Mouse (Mus musculus) induced T-regulatory cell, adult 2 months (primary cell): ENCODE measurements around the gene 9230102O04Rik.

Experiments
- DNase-seq: peaks from one replicate; pipeline ENCODE4 v3.0.0-alpha.2; 2012; ENCODE audit warnings: low read depth

Gene 9230102O04Rik

DNA sequence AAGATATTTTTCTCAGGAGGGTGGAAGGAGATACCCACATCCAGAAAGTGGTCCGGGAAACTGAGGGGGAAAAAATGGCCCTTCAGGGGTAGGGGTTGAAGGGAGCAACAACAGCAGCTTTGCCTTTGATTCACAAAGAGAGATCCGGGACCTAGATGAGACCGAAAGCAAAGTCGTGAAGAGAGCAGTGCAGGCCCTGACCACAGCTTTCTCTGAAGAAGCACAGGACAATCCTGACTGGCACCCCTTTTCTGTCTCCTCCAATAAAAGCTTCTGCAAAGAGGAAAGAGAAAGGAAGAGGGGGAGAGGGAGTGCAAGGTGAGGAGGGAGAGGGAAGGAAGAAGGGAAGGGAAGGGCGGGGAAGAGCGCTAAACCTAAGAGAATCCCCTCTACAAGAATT is 17.5 kb downstream of the 9230102O04Rik start:
- peak; percentile 73 for DNase-seq

GRCm38 (mm10) chr2:9871141-9871716 is 18.1 kb downstream of the 9230102O04Rik start:
- DNase-seq = peak; percentile 78

- peak; percentile 84 for DNase-seq
These were observed 22.1 kb downstream of the 9230102O04Rik start for GRCm38 (mm10) chr2:9867092-9867825.

- no peak for DNase-seq
These were observed 28.6 kb downstream of the 9230102O04Rik start for GRCm38 (mm10) chr2:9860698-9861097.

GRCm38 (mm10) chr2:9855861-9856260 is 33.5 kb downstream of the 9230102O04Rik start:
- no peak for DNase-seq

DNA sequence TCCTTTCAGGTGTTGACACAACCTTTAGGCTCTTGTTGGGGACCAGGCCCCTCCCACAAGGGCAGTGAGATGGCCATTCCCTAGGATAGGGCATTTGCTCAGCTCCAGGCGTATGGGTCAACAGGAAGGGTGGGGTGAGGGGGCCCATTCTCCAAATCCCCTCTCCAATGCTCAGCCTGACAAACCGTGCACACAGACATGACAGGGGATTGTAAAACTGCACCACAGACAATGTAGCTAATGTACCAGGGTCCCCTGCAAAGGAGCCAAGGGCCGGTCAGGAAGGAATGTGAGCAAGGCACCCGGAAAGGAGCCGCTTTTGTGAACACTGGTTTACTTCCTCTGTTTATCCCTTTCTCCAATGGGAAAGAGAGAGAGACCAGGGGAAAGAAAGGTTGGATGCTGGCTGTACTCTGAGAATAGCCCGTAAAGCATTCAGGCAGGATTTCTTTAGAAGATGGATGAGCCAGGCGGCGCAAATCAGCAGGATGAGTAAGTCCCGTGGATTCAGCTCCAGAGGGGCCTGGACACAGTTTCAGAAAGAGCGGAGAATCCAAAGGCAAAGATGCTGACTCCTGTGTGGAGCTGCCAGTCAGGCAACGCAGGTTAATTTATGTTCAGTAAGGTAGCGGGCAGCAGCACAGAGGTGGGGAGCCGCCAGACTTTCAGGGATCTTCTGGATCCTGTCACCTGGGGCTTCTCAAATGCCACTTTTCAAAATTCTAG is 36.3 kb downstream of the 9230102O04Rik start:
- DNase-seq = no peak

DNA sequence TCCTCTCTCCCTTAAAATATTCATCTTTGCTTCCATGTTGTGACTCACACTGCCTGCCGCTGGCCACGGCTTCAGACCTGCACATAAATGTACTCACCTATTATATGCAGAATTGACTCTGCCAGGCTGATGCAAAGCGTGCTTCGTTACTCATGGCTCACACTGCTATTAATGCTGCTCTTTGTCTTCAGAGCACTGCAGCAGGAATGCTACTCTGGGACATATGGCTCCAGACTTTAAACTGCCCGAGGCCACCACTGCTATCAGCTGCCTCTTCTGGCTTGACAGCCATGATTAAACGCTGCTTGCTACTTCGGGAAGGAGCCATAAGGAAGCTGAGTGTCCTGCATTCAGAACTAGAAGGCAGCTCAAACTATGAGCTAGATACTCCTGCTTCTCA is 54.1 kb downstream of the 9230102O04Rik start:
- DNase-seq = no peak

- no peak for DNase-seq
These were observed 55.6 kb downstream of the 9230102O04Rik start for GRCm38 (mm10) chr2:9833712-9834111.
